Mouse (Mus musculus) embryonic fibroblast, embryonic 13.5 days (primary cell): ENCODE measurements at regions not wholly inside any gene's neighbourhood (a gene's known extent, or its start where the extent isn't known, plus 50 kb on each side); places are given as distances from the start of the nearest gene placed in this dataset.

ENCODE experiments used
- CTCF ChIP-seq: IDR thresholded peaks from 2 replicates; pipeline ENCODE4 v1.5.1; 2011; ENCODE audit warnings: mild to moderate bottlenecking, control low read depth, low read length, moderate library complexity, borderline replicate concordance; ENCODE audit not compliant: insufficient read depth
- POLR2A ChIP-seq: IDR thresholded peaks from 2 replicates; pipeline ENCODE4 v1.6.1; 2011; ENCODE audit warnings: low read depth, mild to moderate bottlenecking, control low read depth, low read length, moderate library complexity

- TF ChIP-seq CTCF (no peak), POLR2A (no peak)
These were observed 146.0 kb upstream of the Ednra start for GRCm38 (mm10) chr8:77870264-77870663.
